Mouse (Mus musculus): ENCODE results near the gene Wdr49. TPM values are rescaled to one million over a fixed set of nuclear protein-coding genes. Genes with fewer than 3 reads are reported as not detected.

The Wdr49 gene
- polyA plus RNA-seq, 1 experiment: not detected

DNA sequence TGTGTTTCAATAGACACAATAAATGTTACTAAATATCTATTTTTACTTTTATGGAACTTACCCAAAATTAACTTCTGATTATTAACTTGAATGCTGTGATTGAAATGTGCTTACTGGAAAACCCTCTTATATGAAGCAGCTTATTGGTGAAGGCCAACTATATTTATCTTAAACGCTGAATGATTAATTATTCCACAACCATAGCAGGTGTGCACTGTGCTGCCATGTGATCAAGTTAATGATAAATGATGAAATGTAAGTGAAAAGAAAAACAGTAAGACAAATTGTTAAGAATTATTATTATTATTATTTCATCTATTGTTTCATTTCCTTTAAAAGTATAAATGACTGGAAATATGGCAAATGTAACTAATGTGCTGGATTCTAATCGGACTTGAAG, 212.0 kb downstream of the Wdr49 start, which contains the start of gene Serpini2:
Gene Serpini2, minus strand, starts transcription at position 101 of the 400 bp plus-strand sequence.
- WGBS: 65% methylated on average over 2 of the region's 2 CpGs
- Histone ChIP-seq H3K4me1 (ENCODE audit: control insufficient read depth, insufficient read depth, insufficient read length, low read length) (no peaks in the 10 kb centered on the region), H3K27ac (ENCODE audit: insufficient read depth, low read depth, low read length) (no peak within 1 kb of the TSS), H3K27me3 (ENCODE audit: control insufficient read depth, insufficient read depth, low read length) (no peaks in the 10 kb centered on the region), H3K4me3 (ENCODE audit: low read depth, low read length) (no peak within 1 kb of the TSS), H3K36me3 (ENCODE audit: control insufficient read depth, insufficient read depth, low read length) (no peaks in the 10 kb centered on the region)
- TF ChIP-seq POLR2A (IDR thresholded peaks at IDR 0.05; ENCODE audit: low read depth, low read length) (no peak), CTCF (IDR thresholded peaks at IDR 0.05; ENCODE audit: extremely low read depth, insufficient read length, insufficient replicate concordance, low read depth, low read length) (no peak)

DNA sequence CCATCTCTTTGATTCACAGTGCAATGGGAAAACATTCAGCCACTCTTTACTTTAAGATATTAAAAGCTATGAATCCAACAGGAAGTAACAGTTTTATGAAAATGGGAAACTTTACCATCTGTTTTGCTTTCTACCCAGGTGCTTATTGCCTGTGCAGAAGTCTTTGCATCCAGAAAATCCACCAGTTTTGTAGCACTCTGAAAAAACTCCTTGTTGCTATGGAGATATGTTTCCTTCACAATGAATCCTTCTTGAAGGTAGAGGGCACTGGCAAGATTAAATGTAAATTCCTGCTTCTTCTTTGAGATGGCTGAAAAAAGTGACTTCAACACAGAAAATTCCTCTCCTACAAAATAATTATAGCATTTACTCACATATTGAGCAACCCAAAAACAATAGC, 222.6 kb downstream of the Wdr49 start:
- Histone ChIP-seq H3K4me1 (ENCODE audit: control insufficient read depth, insufficient read depth, insufficient read length, low read length) (no peaks in the 10 kb centered on the region), H3K36me3 (ENCODE audit: control insufficient read depth, insufficient read depth, low read length) (no peaks in the 10 kb centered on the region), H3K4me3 (ENCODE audit: low read depth, low read length) (no peak overlapping the region), H3K27me3 (ENCODE audit: control insufficient read depth, insufficient read depth, low read length) (no peaks in the 10 kb centered on the region), H3K27ac (ENCODE audit: insufficient read depth, low read depth, low read length) (no peak overlapping the region)
- TF ChIP-seq CTCF (IDR thresholded peaks at IDR 0.05; ENCODE audit: extremely low read depth, insufficient read length, insufficient replicate concordance, low read depth, low read length): no peak
- no peak for TF ChIP-seq POLR2A (IDR thresholded peaks at IDR 0.05; ENCODE audit: low read depth, low read length)

Other genes with a start within 250 kb of the Wdr49 start
- 0.52 TPM in 1 of 2 replicates, not detected in the other for gene Serpini2, start 212.1 kb downstream of the Wdr49 start, polyA plus RNA-seq (2012; rRNA removed)
- 0.25 and 0.47 TPM in 2 replicates for gene Pdcd10, start 74.7 kb upstream of the Wdr49 start, polyA plus RNA-seq (2012; rRNA removed)
- 0.41 and 2.0 TPM in 2 replicates for gene Serpini1, start 75.4 kb upstream of the Wdr49 start, polyA plus RNA-seq (2012; rRNA removed)